ENCODE assay signal across 26 mouse cellular contexts in genomic region chr7:143919031-143919679, GRCm38 (mm10). TPM values are rescaled to one million over a fixed set of nuclear protein-coding genes. Genes with fewer than 3 reads are reported as not detected.
DNase-seq lines count a peak whose midpoint lies in the region; ATAC-seq lines count a peak whose summit lies in the region.
"Had no signal": no experiment of that assay in that cellular context is flagged by ENCODE, and none has a peak within 500 bp of the region (broad histone marks: within the 10 kb centered on the region; RNA-seq: fewer than 3 reads in every experiment).

No protein-coding gene starts in this region.

- no peaks in the 10 kb centered on the region for H3K27me3 ChIP-seq in stomach, embryonic 15.5 days (replicated peaks)
- H3K27me3 ChIP-seq: embryonic facial prominence, embryonic 15.5 days; midbrain, embryonic 12.5 days had no signal

- no peak overlapping the region for H3K4me3 ChIP-seq in stomach, embryonic 15.5 days (replicated peaks)
- H3K4me3 ChIP-seq: embryonic facial prominence, embryonic 15.5 days; hindbrain, embryonic 10.5 days; midbrain, embryonic 12.5 days had no signal

- H3K9ac ChIP-seq in stomach, embryonic 15.5 days = no peak overlapping the region
- H3K9ac ChIP-seq: embryonic facial prominence, embryonic 15.5 days; liver, embryonic 14.5 days; midbrain, embryonic 12.5 days had no signal

- H3K4me2 ChIP-seq in stomach, embryonic 15.5 days = no peak overlapping the region
- H3K4me2 ChIP-seq: embryonic facial prominence, embryonic 15.5 days; heart, embryonic 11.5 days; midbrain, embryonic 12.5 days had no signal

- peak; percentile 8 for DNase-seq in R1 (ENCODE audit: low read depth, low spot score)
- DNase-seq in lung, adult 18-20 months = peak; percentile 76 to 79
- peak; percentile 59 for DNase-seq in lung, postnatal 10 days
- no peak for DNase-seq in kidney, adult 8-10 months
- DNase-seq in right cerebral cortex, adult 2 months (ENCODE audit: low spot score in 2 of 2) = no peak
- DNase-seq in urinary bladder, adult 18-20 months (ENCODE audit: low spot score in 2 of 2) = no peak
- no peak for DNase-seq in kidney, adult 18-20 months
- DNase-seq: cerebellum, adult 11 months; cerebellum, adult 9-11 months; heart, adult 11 months; kidney, adult 9 months; kidney, postnatal 36 days; thymus, adult 2 months; thymus, postnatal 4 days had no signal

- H3K36me3 ChIP-seq in stomach, embryonic 15.5 days = no peaks in the 10 kb centered on the region
- H3K36me3 ChIP-seq: embryonic facial prominence, embryonic 15.5 days; hindbrain, embryonic 10.5 days; midbrain, embryonic 12.5 days had no signal

- ATAC-seq in stomach, embryonic 15.5 days (ENCODE audit: insufficient read depth, low FRiP score, low read depth) = no peak
- ATAC-seq: forebrain, embryonic 14.5 days; hindbrain, embryonic 16.5 days had no signal

- H3K4me1 ChIP-seq in stomach, embryonic 15.5 days = no peaks in the 10 kb centered on the region
- H3K4me1 ChIP-seq: embryonic facial prominence, embryonic 15.5 days; midbrain, embryonic 12.5 days had no signal

- no peaks in the 10 kb centered on the region for H3K9me3 ChIP-seq in stomach, embryonic 15.5 days
- H3K9me3 ChIP-seq: embryonic facial prominence, embryonic 15.5 days; midbrain, embryonic 12.5 days had no signal

- WGBS in stomach, embryonic 15.5 days = 64% methylated on average over 3 of the region's 3 CpGs

- peak overlapping the region; percentile 26; the same call in 1 of the 2 replicates for H3K27ac ChIP-seq in stomach, embryonic 15.5 days
- H3K27ac ChIP-seq: embryonic facial prominence, embryonic 15.5 days; hindbrain, embryonic 10.5 days; liver, embryonic 14.5 days; midbrain, embryonic 12.5 days had no signal

RNA-seq across cellular contexts. Expression of gene Gm498, which starts 52.5 kb away (rescaled TPM):
- polyA plus RNA-seq in stomach, embryonic 15.5 days (2015; fragmentation: Nextera tagmentation; extraction: Ambion mirVana) = not detected in 2 replicates
- polyA plus RNA-seq: embryonic facial prominence, embryonic 15.5 days; forebrain, embryonic 14.5 days; frontal cortex, adult 2 months; heart, embryonic 11.5 days; heart, postnatal 0 days; hindbrain, embryonic 10.5 days; hindbrain, embryonic 16.5 days; limb, embryonic 14.5 days; liver, embryonic 14.5 days; midbrain, embryonic 12.5 days; stomach, embryonic 14.5 days; thymus, adult 2 months had no signal

Comparison
In these comparisons a context has a peak if more than half of its experiments do, and no peak if none do; other contexts are left out.
1. DNase-seq: peak in R1 (single experiment), lung, adult 18-20 months (2 of 2) and lung, postnatal 10 days (single experiment); none in kidney, adult 8-10 months (0 of 2), right cerebral cortex, adult 2 months (0 of 2), urinary bladder, adult 18-20 months (0 of 2) and kidney, adult 18-20 months (single experiment).